In genomic region chr10:31525705-31526104, GRCm38 (mm10) we compare ENCODE assay signal across 27 mouse cellular contexts.
DNase-seq lines count a peak whose midpoint lies in the region; ATAC-seq and TF ChIP-seq lines count a peak whose summit lies in the region.
"Had no signal": no experiment of that assay in that cellular context is flagged by ENCODE, and none has a peak within 500 bp of the region (broad histone marks: within the 10 kb centered on the region; RNA-seq: fewer than 3 reads in every experiment).

No protein-coding gene starts in this region.

- no peaks in the 10 kb centered on the region for H3K4me1 ChIP-seq in kidney, adult 2 months (ENCODE audit: control insufficient read depth, insufficient read depth, low read length)
- no peaks in the 10 kb centered on the region for H3K4me1 ChIP-seq in kidney, embryonic 15.5 days
- peaks cover 3% of the 10 kb centered on the region; the same call in 1 of the 2 replicates for H3K4me1 ChIP-seq in liver, postnatal 0 days (ENCODE audit: insufficient read depth)
- H3K4me1 ChIP-seq in liver, embryonic 12.5 days, result no peaks in the 10 kb centered on the region
- no peaks in the 10 kb centered on the region for H3K4me1 ChIP-seq in intestine, embryonic 16.5 days (ENCODE audit: control insufficient read depth, insufficient read depth, low read length)
- H3K4me1 ChIP-seq: embryonic facial prominence, embryonic 15.5 days had no signal

- no peak for ATAC-seq in kidney, embryonic 15.5 days (replicated peaks; ENCODE audit: low FRiP score)
- ATAC-seq in liver, postnatal 0 days, result peak; percentile 91
- ATAC-seq in liver, embryonic 12.5 days, result no peak
- peak; percentile 90 for ATAC-seq in intestine, embryonic 16.5 days
- ATAC-seq: forebrain, embryonic 15.5 days; hindbrain, embryonic 16.5 days; Patski had no signal

- H3K36me3 ChIP-seq in kidney, adult 2 months (ENCODE audit: control insufficient read depth, insufficient read depth, low read length), result no peaks in the 10 kb centered on the region
- peaks cover 7% of the 10 kb centered on the region; the same call in 1 of the 2 replicates for H3K36me3 ChIP-seq in kidney, embryonic 15.5 days
- H3K36me3 ChIP-seq in liver, postnatal 0 days (replicated peaks; ENCODE audit: insufficient read depth, low read length), result peaks cover 6% of the 10 kb centered on the region; the same call in 1 of the 2 replicates
- H3K36me3 ChIP-seq in liver, embryonic 12.5 days, result no peaks in the 10 kb centered on the region
- H3K36me3 ChIP-seq in intestine, embryonic 16.5 days (ENCODE audit: control insufficient read depth, insufficient read depth, low read length), result no peaks in the 10 kb centered on the region
- H3K36me3 ChIP-seq: embryonic facial prominence, embryonic 12.5 days; embryonic facial prominence, embryonic 15.5 days; forebrain, embryonic 12.5 days; forebrain, embryonic 15.5 days; G1E; hindbrain, embryonic 10.5 days; hindbrain, embryonic 13.5 days had no signal

- no peak for TF ChIP-seq POLR2A in kidney, adult 2 months (IDR thresholded peaks at IDR 0.05; ENCODE audit: low read depth, low read length)

- H3K4me3 ChIP-seq in kidney, adult 2 months (ENCODE audit: insufficient read depth, low read depth, low read length), result no peak overlapping the region
- H3K4me3 ChIP-seq in kidney, embryonic 15.5 days (replicated peaks), result no peak overlapping the region
- H3K4me3 ChIP-seq in liver, postnatal 0 days (ENCODE audit: low read depth, low read length), result no peak overlapping the region
- H3K4me3 ChIP-seq in liver, embryonic 12.5 days, result no peak overlapping the region
- H3K4me3 ChIP-seq in intestine, embryonic 16.5 days (ENCODE audit: low read length), result no peak overlapping the region
- H3K4me3 ChIP-seq: embryonic facial prominence, embryonic 12.5 days; embryonic facial prominence, embryonic 15.5 days; forebrain, embryonic 12.5 days; forebrain, embryonic 15.5 days; hindbrain, embryonic 10.5 days; hindbrain, embryonic 13.5 days had no signal

- no peak for TF ChIP-seq CTCF in kidney, adult 2 months (conservative IDR thresholded peaks at IDR 0.05; ENCODE audit: insufficient read depth, insufficient read length, low read depth, low read length)
- no peak for TF ChIP-seq CTCF in liver, postnatal 0 days (IDR thresholded peaks at IDR 0.05; ENCODE audit: low read depth)

- no peaks in the 10 kb centered on the region for H3K27me3 ChIP-seq in kidney, adult 2 months (replicated peaks; ENCODE audit: control insufficient read depth, insufficient read depth, low read length)
- no peaks in the 10 kb centered on the region for H3K27me3 ChIP-seq in kidney, embryonic 15.5 days
- no peaks in the 10 kb centered on the region for H3K27me3 ChIP-seq in liver, postnatal 0 days (ENCODE audit: insufficient read depth, low read length)
- no peaks in the 10 kb centered on the region for H3K27me3 ChIP-seq in liver, embryonic 12.5 days (replicated peaks)
- no peaks in the 10 kb centered on the region for H3K27me3 ChIP-seq in intestine, embryonic 16.5 days (replicated peaks; ENCODE audit: control insufficient read depth, insufficient read depth, low read length)
- H3K27me3 ChIP-seq: CH12.LX; embryonic facial prominence, embryonic 12.5 days; embryonic facial prominence, embryonic 15.5 days; forebrain, embryonic 12.5 days; forebrain, embryonic 15.5 days; hindbrain, embryonic 13.5 days; Patski had no signal

- 68% methylated on average over 3 of the region's 3 CpGs for WGBS in kidney, adult 2 months
- 84% methylated on average over 3 of the region's 3 CpGs for WGBS in kidney, embryonic 15.5 days
- WGBS in liver, postnatal 0 days (ENCODE audit: insufficient replicate concordance), result 53% methylated on average over 3 of the region's 3 CpGs
- WGBS in liver, embryonic 12.5 days (ENCODE audit: insufficient replicate concordance), result 58% methylated on average over 3 of the region's 3 CpGs
- WGBS in intestine, embryonic 16.5 days, result 86% methylated on average over 3 of the region's 3 CpGs

- no peak for TF ChIP-seq EP300 in liver, postnatal 0 days (IDR thresholded peaks at IDR 0.05; ENCODE audit: low read depth)

- no peak overlapping the region for H3K9ac ChIP-seq in kidney, embryonic 15.5 days
- H3K9ac ChIP-seq in liver, postnatal 0 days (replicated peaks), result no peak overlapping the region
- H3K9ac ChIP-seq in liver, embryonic 12.5 days, result no peak overlapping the region
- H3K9ac ChIP-seq in intestine, embryonic 16.5 days (ENCODE audit: low read depth, low read length), result no peak overlapping the region
- H3K9ac ChIP-seq: embryonic facial prominence, embryonic 12.5 days; embryonic facial prominence, embryonic 15.5 days; forebrain, embryonic 12.5 days; forebrain, embryonic 15.5 days; hindbrain, embryonic 13.5 days had no signal

- DNase-seq in kidney, adult 2 months, result peak; percentile 4
- no peak for DNase-seq in liver, postnatal 0 days
- no peak for DNase-seq in embryo, embryonic 10.5 days (ENCODE audit: low spot score)
- no peak for DNase-seq in layer of hippocampus, adult 18-20 months (ENCODE audit: low spot score in 2 of 2)
- DNase-seq: adrenal gland, postnatal 25 days; B cell, adult 2 months; cerebellum, adult 11-12 months; cerebellum, adult 9-10 months; cerebellum, postnatal 14 days; gastrocnemius, postnatal 10 days; gastrocnemius, postnatal 36 days; heart, adult 11 months; heart, postnatal 36 days had no signal

- H3K4me2 ChIP-seq in kidney, embryonic 15.5 days, result no peak overlapping the region
- H3K4me2 ChIP-seq in liver, postnatal 0 days (ENCODE audit: low read depth, low read length), result no peak overlapping the region
- H3K4me2 ChIP-seq in liver, embryonic 12.5 days, result no peak overlapping the region
- no peak overlapping the region for H3K4me2 ChIP-seq in intestine, embryonic 16.5 days (ENCODE audit: low read depth, low read length)
- H3K4me2 ChIP-seq: embryonic facial prominence, embryonic 12.5 days; embryonic facial prominence, embryonic 15.5 days; forebrain, embryonic 12.5 days; forebrain, embryonic 15.5 days; heart, embryonic 11.5 days; hindbrain, embryonic 13.5 days had no signal

- H3K9me3 ChIP-seq in kidney, embryonic 15.5 days (replicated peaks), result no peaks in the 10 kb centered on the region
- H3K9me3 ChIP-seq in liver, postnatal 0 days (ENCODE audit: low read length), result no peaks in the 10 kb centered on the region
- no peaks in the 10 kb centered on the region for H3K9me3 ChIP-seq in liver, embryonic 12.5 days (replicated peaks)
- H3K9me3 ChIP-seq in intestine, embryonic 16.5 days (ENCODE audit: control insufficient read depth, low read length), result no peaks in the 10 kb centered on the region
- H3K9me3 ChIP-seq: embryonic facial prominence, embryonic 12.5 days; embryonic facial prominence, embryonic 15.5 days; forebrain, embryonic 12.5 days; forebrain, embryonic 15.5 days; G1E; hindbrain, embryonic 10.5 days; hindbrain, embryonic 13.5 days had no signal

- H3K27ac ChIP-seq in kidney, adult 2 months (ENCODE audit: insufficient read depth, low read depth, low read length), result no peak overlapping the region
- H3K27ac ChIP-seq in kidney, embryonic 15.5 days, result no peak overlapping the region
- peak overlapping the region; percentile 40; the same call in 1 of the 2 replicates for H3K27ac ChIP-seq in liver, postnatal 0 days (ENCODE audit: low read depth)
- H3K27ac ChIP-seq in liver, embryonic 12.5 days, result no peak overlapping the region
- no peak overlapping the region for H3K27ac ChIP-seq in intestine, embryonic 16.5 days (ENCODE audit: low read length)
- H3K27ac ChIP-seq: embryonic facial prominence, embryonic 12.5 days; embryonic facial prominence, embryonic 15.5 days; forebrain, embryonic 12.5 days; forebrain, embryonic 15.5 days; hindbrain, embryonic 10.5 days; hindbrain, embryonic 13.5 days had no signal

Comparison
In these comparisons a context has a peak if more than half of its experiments do, and no peak if none do; other contexts are left out.
1. ATAC-seq: peak in liver, postnatal 0 days (single experiment) and intestine, embryonic 16.5 days (single experiment); none in kidney, embryonic 15.5 days (single experiment) and liver, embryonic 12.5 days (single experiment).